Mouse (Mus musculus) cerebellum, adult 2 months (tissue): ENCODE measurements around the gene Pank3. TPM values are rescaled to one million over a fixed set of nuclear protein-coding genes. Genes with fewer than 3 reads are reported as not detected.
"Not testable (repeated sequence)": the region's sequence is repeated elsewhere in the genome, so short reads cannot be mapped to it uniquely, and the experiment has no call there.

ENCODE experiments used
- DNase-seq, 2 experiments: peaks; one replicate each; pipeline ENCODE4 v3.0.0; 2021
- H3K27ac ChIP-seq: fragments of 200-500 bp; 2 replicates; pipeline ENCODE4 v1.5.1; 2012; ENCODE audit warnings: low read length, control low read depth, inconsistent platforms; ENCODE audit not compliant: insufficient read depth
- H3K27me3 ChIP-seq: fragments of 200-500 bp; 2 replicates; pipeline ENCODE4 v1.6.1; 2012; ENCODE audit warnings: inconsistent platforms, mild to moderate bottlenecking, low read length, moderate library complexity; ENCODE audit not compliant: control insufficient read depth, insufficient read depth
- H3K4me1 ChIP-seq: fragments of 200-500 bp; 2 replicates; pipeline ENCODE4 v1.6.1; 2011; ENCODE audit warnings: low read length; ENCODE audit not compliant: control insufficient read depth, insufficient read depth
- H3K4me3 ChIP-seq: fragments of 200-500 bp; replicated peaks from 2 replicates; pipeline ENCODE3; 2011; ENCODE audit warnings: mild to moderate bottlenecking, low read depth, low read length, control low read depth; ENCODE audit not compliant: insufficient read depth
- CTCF ChIP-seq: fragments of 200-500 bp; IDR thresholded peaks from 2 replicates; pipeline ENCODE4 v1.5.1; 2011; ENCODE audit warnings: low read depth, mild to moderate bottlenecking, control low read depth, low read length, moderate library complexity, borderline replicate concordance; ENCODE audit not compliant: insufficient read depth
- POLR2A ChIP-seq: fragments of 200-500 bp; IDR thresholded peaks from 2 replicates; pipeline ENCODE4 v1.6.1; 2011; ENCODE audit warnings: low read length, control low read depth, borderline replicate concordance; ENCODE audit not compliant: insufficient read depth
- WGBS: fragments of 180-500 bp; shearing (Covaris S2); methylation state at CpG from one replicate; pipeline ENCODE4 v1.1.7; 2018; 5-methylcytosine and 5-hydroxymethylcytosine counted together
- polyA plus RNA-seq: library from polyadenylated mRNA; depleted of rRNA; stranded (reverse); fragments of >200 nt; gene quantifications from 2 replicates; pipeline ENCODE4 v1.2.3, GENCODE M21; 2012; rRNA removed

Pank3 gene
- polyA plus RNA-seq, 1 experiment, result 22.8 TPM

- peaks cover 3% of the 10 kb centered on the region for H3K4me1 ChIP-seq
- H3K27ac ChIP-seq, result no peak overlapping the region
- H3K27me3 ChIP-seq, result no peaks in the 10 kb centered on the region
- 83% methylated on average over 5 of the region's 5 CpGs for WGBS
- TF ChIP-seq POLR2A (no peak), CTCF (no peak)
- no peak overlapping the region for H3K4me3 ChIP-seq
- DNase-seq, result no peak
Measured at GRCm38 (mm10) chr11:35837156-35838126, 68.2 kb downstream of the Pank3 start.

- DNase-seq, result peak; percentile 78 to 85
- no peak for TF ChIP-seq CTCF
- TF ChIP-seq POLR2A, result 0 out of 2 replicates have a peak, but pooled peaks have one; percentile 24
- Histone ChIP-seq H3K27ac (no peak overlapping the region), H3K4me3 (peak overlapping the region; percentile 49), H3K4me1 (no peaks in the 10 kb centered on the region), H3K27me3 (no peaks in the 10 kb centered on the region)
- WGBS, result 16% methylated on average over 28 of the region's 28 CpGs
Measured at GRCm38 (mm10) chr11:35838345-35839338, 69.4 kb downstream of the Pank3 start.

DNA sequence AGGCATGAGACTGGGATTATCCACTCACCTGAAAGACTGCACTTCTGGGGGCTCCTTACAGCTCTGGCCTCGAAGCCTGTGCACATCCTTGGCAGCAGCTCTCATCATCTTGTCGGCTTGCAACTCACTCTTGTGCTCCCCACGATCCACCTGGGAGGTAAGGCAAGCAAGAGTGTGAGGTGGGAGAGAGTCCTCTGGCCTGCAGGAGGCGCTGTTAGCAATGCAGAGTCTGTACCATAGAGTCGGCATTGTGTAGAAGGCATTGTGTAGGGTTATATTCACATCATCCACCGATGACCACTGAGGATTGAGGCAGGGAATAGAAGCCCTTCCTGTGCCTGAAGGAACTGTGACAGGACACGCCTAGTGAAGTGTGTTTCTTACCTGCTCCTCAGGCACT, 71.0 kb downstream of the Pank3 start:
- no peak for DNase-seq
- Histone ChIP-seq H3K4me3 (no peak overlapping the region), H3K27me3 (no peaks in the 10 kb centered on the region), H3K4me1 (no peaks in the 10 kb centered on the region), H3K27ac (no peak overlapping the region)
- TF ChIP-seq POLR2A (no peak), CTCF (0 out of 2 replicates have a peak, but pooled peaks have one; percentile 10)
- 80% methylated on average over 7 of the region's 7 CpGs for WGBS

GRCm38 (mm10) chr11:35840806-35841205, 71.5 kb downstream of the Pank3 start:
- H3K4me3 ChIP-seq, H3K27ac ChIP-seq, H3K4me1 ChIP-seq, DNase-seq, H3K27me3 ChIP-seq: not testable (repeated sequence)
- 97% methylated on average over 4 of the region's 4 CpGs for WGBS

Other genes starting within 250 kb of the Pank3 start
- gene Fbll1, start 29.4 kb downstream of the Pank3 start, polyA plus RNA-seq, result 45.5 TPM in 2 replicates
- gene Rars, start 65.0 kb downstream of the Pank3 start, polyA plus RNA-seq, result 45.7 and 45.9 TPM in 2 replicates
- gene Wwc1, start 211.0 kb downstream of the Pank3 start, polyA plus RNA-seq, result 26.3 and 28.5 TPM in 2 replicates